Mouse (Mus musculus) MN1 (cell line): Measurements from ENCODE around the gene Rasef.
"Not testable (repeated sequence)": the region's sequence is repeated elsewhere in the genome, so short reads cannot be mapped to it uniquely, and the experiment has no call there.

Source experiments
- DNase-seq: peaks from one replicate; pipeline ENCODE4 v3.0.0-alpha.2; 2016; ENCODE audit warnings: low spot score

Gene Rasef

GRCm38 (mm10) chr4:73790260-73791185 is at the start of gene Rasef:
Gene Rasef (minus strand): TSS chr4:73790994.
- DNase-seq, result no peak

- DNase-seq, result no peak
These were observed 35.8 kb upstream of the Rasef start for GRCm38 (mm10) chr4:73826587-73826986.

GRCm38 (mm10) chr4:73791186-73791540 is 369 bp upstream of the Rasef start:
- DNase-seq, result no peak

GRCm38 (mm10) chr4:73789534-73789933 is 1.3 kb downstream of the Rasef start:
- no peak for DNase-seq

GRCm38 (mm10) chr4:73788076-73788730 is 2.6 kb downstream of the Rasef start:
- no peak for DNase-seq

- DNase-seq, result no peak
These were observed 6.6 kb downstream of the Rasef start for GRCm38 (mm10) chr4:73784147-73784546.

GRCm38 (mm10) chr4:73781061-73781460 is 9.7 kb downstream of the Rasef start:
- DNase-seq, result no peak

- DNase-seq, result no peak
These were observed 15.5 kb downstream of the Rasef start for GRCm38 (mm10) chr4:73775266-73775665.

GRCm38 (mm10) chr4:73773831-73774810 is 16.7 kb downstream of the Rasef start:
- DNase-seq, result no peak

- no peak for DNase-seq
These were observed 18.8 kb downstream of the Rasef start for GRCm38 (mm10) chr4:73772028-73772427.

- no peak for DNase-seq
These were observed 20.2 kb downstream of the Rasef start for GRCm38 (mm10) chr4:73770592-73770991.

GRCm38 (mm10) chr4:73768156-73768555 is 22.6 kb downstream of the Rasef start:
- no peak for DNase-seq

GRCm38 (mm10) chr4:73748219-73748618 is 42.6 kb downstream of the Rasef start:
- no peak for DNase-seq

GRCm38 (mm10) chr4:73739439-73739838 is 51.4 kb downstream of the Rasef start:
- DNase-seq, result no peak

GRCm38 (mm10) chr4:73719819-73720218 is 71.0 kb downstream of the Rasef start:
- DNase-seq, result no peak

GRCm38 (mm10) chr4:73718761-73719160 is 72.0 kb downstream of the Rasef start:
- DNase-seq, result no peak

GRCm38 (mm10) chr4:73683216-73683615 is 107.6 kb downstream of the Rasef start, which contains the start of gene Gm428:
Gene Gm428 (plus strand): TSS chr4:73683516.
- not testable (repeated sequence) for DNase-seq

GRCm38 (mm10) chr4:73668054-73668453 is 122.7 kb downstream of the Rasef start, which contains the start of gene Gm11239:
Gene Gm11239 (plus strand): TSS chr4:73668354.
- not testable (repeated sequence) for DNase-seq
